Mouse (Mus musculus) lung, postnatal 25 days (tissue): ENCODE results near the gene Sfn.

ENCODE experiments used
- DNase-seq: peaks from one replicate; pipeline ENCODE4 v3.0.0; 2022; ENCODE audit warnings: low spot score

Gene Sfn

DNA sequence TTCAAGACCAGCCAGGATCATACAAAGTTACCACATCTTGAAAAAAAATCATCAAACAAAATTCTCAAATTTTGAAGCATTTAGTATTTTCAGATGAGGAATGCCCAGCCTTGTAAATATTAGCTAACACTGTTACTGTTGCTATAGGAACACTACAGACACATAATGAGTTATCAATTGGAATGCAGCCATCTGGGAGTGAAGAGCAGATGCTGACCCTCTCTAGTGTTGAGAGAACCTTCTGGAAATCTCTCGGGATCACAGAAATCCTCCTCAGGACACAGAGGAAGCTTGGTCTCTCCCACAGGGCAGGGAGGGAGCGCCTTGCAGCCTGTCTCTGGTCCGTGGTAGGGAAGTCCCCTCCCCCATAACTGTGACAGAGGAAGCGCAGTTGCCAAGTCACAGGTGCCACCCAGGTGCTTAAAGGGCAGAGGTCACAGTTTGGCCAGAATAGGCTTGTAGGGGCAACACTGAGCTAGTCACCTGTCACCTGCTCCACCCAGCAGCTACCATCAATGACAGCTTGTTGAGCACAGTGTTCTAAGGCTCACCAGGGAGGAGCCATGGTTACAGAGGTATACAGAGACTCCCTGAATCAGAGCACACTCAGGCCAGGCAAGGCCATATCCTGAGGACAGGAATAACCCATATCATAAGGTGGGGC is 17.6 kb upstream of the Sfn start:
- DNase-seq: no peak

DNA sequence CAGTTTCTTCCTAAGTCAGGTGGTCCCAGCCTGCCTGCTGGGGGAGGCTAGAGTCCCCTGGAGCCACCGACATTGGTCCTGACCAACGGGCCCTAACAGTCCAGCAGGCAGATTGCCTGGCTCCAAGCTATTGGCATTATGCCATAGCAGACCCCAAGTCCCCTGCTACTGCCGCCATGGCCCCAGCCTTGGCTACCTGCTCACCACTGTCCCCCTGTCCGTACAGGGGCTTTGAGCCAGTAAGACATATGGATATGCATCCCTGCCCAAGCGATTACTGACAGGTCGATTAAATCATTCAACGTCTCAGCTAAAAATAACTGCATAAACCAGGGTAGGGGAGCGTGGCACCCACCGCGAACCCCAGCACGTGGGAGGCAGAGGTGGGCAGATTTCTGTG is 16.0 kb upstream of the Sfn start:
- DNase-seq: no peak

DNA sequence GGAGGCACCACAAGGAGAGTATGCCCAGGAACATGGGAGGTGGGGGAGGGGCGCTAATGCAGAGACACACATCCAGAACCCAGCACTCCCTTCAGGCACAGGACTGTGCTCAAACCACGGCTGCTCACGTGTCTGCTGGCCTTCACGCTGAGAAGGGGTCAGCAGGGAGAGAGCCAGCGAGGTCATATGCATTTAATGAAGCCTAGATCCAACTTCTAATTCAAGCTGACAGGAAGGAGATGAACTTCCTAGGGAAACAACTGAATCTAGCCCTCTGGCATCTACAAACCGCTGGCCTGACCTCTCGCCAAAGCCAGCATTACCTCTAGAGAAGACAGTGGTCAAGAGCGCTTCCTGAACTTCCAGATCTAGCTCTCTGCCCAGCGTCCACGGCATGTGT is 13.4 kb upstream of the Sfn start:
- no peak for DNase-seq

DNA sequence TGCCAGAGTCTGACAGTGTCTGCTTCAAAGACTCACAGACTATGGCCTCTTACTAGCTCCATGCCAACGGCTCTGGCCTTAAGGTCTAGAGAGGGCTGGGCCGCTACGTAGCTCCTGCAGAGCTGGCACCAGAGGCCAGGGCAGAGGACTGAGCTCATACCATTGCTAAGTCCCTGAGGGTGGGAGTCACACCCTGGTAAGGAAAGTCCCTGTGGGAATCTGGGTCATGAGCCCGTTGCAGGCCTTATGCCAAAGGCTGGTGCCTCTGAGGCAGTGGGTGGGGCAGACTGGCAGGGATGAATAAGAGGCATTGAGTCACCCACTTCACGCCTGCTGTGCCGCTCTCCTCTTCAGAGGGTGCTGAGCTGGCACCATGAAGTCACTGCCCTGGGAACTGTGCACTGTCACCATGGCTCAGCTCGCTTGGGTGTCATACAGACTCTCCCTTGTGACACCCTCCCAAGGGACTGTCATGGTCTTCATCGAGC is 12.3 kb upstream of the Sfn start:
- peak; percentile 89 for DNase-seq

DNA sequence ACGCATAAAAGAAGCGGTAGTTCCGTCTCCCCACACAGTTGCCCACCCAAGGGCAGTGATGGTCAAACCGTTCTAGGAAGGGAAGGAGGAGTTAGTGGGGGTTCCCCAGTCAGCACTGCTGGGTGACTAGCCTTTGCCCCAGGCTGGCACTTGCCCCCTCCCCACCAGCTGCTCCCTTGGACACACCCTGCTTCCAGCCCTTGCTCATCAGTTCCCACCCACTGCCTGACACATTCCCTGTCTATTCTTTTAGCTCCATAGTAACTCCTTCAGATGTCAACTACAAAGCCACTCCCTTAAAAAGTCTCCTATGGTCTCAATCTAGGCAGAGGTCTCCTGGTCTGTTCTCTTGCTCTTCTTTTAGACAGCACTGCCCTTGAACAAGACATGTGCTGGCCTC is 11.9 kb upstream of the Sfn start:
- no peak for DNase-seq

DNA sequence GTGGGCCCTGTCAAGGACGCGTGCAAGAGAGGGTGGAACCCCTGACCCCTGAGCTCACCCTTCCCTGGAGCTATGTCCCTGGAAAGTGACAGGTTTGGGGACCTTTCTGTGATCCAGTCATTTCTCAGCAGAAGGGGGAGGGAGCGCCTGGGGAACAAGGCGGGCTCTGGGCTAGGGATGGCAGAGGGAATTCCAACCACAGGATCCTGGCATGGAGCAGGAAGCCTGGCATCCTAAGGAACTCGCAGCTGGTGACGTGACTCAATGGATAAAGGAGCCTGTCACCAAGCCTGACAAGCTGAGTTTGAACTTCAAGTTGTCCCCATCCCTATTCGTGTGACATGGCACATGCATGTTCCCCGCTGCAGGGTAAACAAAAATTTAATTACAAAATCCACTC is 11.1 kb upstream of the Sfn start:
- no peak for DNase-seq

DNA sequence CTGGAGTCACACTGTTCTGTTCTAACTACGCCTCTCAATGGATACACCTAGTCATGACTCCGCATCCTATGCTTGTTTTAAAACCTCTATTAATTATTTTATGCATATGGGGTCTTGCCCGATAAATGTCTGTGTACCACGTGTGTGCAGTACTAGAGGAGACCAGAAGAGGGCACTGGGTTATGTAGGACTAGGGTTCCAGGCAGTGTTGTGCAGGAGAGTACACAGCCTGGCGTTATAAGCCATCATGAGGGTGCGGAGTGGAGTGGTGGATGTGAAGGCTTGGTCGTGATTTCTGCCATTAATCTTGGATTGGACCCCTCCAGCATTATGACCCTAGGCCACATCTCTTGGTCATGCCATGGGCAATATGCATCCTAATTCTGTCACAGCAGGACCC is 10.4 kb upstream of the Sfn start:
- no peak for DNase-seq

DNA sequence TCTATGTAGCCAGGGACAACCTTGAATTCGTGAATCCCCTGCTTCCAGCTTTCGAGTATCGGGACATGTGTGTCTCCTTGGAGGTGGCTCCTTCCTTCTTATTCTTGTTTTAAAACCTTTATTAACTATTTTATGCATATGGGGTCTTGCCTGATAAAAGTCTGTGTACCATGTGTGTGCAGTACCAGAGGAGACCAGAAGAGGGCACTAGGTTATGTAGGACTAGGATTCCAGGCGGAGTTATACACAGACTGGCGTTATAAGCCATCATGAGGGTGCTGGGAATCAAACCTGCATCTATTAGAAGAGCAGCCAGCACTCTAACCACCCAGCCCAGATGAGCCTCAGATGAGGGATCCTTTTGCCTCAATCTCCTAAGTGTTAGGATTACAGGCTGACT is 9.8 kb upstream of the Sfn start:
- DNase-seq: no peak

DNA sequence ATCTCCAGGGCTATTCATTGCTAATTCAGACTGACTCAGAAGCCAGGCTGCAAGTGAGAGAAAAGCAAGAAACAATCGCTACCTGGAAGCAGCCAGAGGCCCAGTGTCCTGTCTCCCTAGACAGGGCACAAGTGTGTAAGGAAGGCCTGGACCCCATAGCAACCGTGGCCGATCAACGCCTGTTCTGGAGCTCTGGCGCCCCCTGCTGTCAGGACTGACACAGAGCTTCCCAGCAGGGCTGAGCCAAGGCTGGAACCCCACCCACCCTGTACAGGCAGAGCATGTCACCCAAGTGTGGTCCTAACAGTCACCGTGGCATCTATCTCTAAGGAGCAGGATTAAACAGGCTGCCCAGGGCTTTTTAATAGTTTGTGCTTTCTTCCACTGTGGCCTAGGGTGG is 7.8 kb upstream of the Sfn start:
- DNase-seq: peak; percentile 90

DNA sequence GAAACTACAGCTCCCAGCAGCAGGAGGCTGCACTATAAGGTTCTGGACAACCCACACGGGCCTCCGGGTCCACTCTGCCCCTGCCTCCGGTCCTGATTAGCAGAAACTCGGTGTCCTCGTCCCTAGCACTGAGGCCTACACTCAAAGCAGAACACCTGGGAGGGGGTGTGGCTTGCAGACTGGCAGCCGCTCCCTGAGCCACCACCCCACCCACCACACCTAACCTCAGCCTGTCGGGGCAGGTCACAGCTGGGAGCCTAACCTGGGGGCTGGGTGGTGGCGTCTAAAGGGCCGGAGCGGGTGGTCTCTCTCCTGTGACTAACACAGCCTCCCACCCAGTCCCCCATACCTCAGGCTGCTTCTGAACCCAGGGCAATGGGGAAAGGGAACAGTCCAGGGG is 5.3 kb upstream of the Sfn start:
- DNase-seq: no peak

DNA sequence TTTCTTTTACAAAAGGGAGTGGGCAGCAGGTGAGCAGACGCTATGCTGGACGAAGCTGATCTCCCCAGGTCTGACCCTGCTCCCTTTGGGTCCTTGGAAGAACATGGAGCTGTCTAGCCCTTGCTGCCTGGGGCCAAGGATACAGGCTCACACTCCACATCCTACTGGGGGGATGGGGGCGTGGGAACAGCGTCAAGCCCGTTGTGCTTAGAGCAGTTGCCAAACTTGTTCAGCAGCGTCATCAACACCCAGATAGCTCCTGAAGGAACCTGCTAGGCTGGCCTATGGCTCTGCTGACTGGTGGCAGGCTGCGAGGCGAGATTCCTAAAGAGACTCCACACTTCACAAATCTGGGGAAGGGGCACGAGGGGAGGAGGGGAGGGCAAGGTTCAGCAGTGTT is 3.4 kb upstream of the Sfn start:
- no peak for DNase-seq

DNA sequence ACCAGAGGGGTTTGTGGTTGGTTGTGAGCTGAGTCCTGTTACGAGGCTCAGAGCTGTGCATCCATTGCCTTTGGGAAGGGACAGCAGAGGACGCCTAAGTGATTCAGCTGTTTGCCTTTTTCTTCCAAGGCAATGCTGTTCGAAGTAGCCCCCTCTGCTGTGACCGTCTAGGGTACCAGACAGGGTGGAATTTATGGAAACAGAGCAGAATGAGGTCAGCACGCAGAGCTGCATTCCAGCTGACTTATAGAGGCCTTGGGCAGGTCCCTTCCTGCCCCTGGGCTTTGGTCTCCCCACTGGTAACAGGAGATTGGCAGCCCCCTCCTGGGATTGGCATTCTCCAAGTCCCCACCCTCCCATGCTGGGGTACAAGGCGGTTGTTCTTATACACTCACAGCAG is 2.9 kb upstream of the Sfn start:
- DNase-seq: no peak

DNA sequence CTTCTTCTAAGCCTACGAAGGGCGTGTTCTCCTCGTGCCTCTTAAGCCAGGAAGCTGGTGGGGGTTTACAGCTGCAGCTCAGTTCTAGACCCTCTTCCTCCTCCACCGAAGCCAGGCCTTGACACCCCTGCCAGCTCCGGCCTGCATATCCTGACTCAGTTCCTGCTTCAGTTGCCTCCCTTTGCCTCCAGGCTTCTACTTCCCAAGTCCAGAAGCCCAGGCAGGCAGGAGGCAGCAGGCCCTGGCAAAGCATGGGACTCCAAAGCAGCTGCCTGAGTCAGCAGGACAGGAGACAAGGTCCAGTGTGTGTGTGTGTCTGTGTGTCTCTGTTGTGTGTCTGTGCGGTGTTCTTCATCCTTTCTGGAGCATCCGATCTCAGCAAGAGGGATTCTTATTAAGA is 2.2 kb upstream of the Sfn start:
- DNase-seq: no peak

DNA sequence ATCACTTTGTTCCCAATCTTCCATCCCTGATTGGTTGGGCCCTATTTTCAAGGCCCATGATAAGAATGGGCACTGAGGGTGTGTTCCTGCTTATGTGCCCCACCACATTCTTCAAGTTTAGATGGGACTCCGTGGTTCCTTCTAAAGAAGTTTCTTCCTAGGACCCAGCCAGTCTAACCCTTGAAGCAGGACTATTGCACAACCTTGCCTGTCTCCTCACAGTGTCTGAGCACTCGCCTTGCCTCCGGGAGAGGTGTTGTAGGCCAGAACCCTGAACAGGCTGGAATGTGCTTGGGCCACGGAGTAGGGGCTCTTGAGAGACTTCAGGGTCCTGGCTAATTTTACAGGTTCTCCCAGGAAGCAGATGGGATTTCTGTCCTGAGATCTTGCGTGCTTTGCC is 1.1 kb upstream of the Sfn start:
- DNase-seq: no peak

DNA sequence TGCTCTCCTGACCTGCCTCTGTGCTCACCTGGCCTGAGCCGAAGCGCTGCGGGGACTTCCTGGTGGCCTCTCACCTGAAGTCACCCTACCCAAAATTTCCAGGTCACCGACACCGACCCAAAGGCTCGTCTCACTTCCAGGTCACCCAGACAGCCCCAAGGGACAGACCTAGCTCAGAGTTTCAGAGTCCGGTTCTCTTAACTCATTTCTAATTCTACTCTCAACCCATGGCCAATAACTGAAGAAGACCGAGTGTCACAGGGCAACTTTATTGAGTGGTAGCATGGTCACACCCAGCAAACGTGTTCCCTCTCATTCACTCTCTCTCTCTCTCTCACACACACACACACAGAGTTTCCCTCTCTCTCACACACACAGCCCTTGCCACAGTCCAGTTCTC is 1.7 kb downstream of the Sfn start:
- DNase-seq: no peak

DNA sequence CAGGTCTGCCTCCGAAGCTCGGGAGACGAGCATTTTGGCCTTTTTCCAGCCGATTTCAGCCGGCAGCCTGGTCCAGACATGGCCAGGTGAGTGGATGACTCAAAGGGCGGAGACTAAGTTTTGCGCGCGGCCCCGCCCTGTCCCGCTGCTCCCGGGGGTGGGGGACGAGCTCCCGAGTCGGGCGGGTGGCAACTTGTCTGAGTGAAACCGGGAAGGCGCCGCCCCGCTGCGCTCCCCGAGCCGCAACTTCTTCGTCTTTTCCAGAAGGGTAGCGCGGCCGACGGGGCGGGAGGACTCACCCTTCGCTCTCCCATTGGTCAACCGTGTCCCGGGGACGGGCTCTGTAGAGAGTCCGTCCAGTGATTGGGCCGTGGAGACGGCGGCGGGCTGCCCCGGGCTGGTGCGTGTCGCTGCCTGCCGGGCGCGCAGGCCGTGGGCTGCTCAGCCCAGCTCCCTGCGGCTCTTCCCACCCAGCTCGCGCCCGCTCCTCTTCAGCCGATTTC is 2.3 kb downstream of the Sfn start:
- DNase-seq: peak; percentile 96

DNA sequence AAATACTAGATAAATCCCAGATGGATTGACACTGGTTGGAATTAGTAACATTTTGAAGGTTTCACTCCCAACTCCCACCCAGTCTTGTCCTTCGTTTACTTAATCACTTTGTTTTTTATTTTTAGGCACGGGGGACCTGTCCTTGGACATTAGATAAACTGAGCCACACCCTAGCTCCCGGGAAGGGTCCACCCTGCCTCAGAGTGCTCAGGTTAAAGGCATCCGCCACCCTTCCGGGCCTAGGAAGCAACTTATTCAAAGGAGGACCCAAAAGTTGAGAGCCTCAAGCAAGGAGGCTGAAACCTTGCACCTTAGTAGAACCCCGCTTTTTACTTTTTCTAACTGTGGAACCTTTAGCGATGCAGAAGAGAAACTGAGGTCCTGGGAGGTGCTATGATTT is 2.9 kb downstream of the Sfn start:
- no peak for DNase-seq

DNA sequence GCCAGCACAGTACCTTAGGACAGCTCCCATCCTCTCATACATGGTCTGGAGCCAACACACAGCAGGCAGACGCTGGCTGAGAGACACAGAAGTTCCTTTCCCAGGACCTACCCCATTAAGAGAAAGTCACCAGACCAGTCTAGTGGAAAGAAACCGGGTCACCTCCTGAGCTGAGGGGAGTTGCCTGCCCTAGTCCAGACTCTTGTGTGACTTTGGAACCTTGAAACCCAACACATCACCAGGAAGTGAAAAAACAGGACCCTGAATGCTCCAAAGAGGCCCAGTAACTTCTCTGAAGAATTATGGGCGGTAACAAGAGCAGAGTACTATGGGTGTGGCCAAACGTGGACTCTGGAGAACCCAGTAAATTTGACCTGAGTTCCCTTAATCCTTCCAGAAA is 3.4 kb downstream of the Sfn start:
- no peak for DNase-seq

DNA sequence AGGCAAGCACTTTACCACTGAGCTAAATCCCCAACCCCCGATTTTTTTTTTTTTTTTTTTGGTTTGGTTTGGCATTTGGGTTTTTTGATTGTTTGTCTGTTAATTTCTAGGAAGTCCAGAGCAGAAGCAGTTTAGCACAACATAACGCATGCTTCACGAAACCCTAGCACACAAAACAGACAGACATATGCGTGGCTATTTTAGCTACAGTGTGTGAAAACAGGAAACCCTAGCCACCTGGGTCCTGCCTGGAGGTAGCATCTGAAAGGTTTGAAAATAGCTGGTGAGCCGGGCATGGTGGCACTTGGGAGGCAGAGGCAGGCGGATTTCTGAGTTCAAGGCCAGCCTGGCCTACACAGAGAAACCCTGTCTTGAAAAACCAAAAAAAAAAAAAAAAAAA is 5.9 kb downstream of the Sfn start:
- DNase-seq: no peak

DNA sequence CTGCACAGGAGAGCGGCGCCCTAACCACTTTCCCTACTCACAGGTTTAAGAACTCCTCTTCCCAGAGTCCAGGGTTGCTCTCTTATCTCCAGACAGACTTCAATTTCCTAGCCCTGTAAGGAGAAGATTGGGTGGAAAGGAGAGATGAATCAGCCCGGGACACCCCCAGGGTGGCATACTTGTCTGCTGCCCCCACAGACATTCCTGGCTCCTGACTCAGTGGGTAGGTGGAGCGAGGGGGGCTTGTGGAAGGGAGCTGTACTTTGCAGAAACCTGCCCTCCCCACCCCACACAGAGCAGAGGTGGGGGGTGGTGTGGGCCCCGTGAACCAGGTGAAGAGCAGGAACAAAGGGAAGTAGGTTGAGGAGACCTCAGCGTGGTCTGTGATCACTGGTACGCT is 6.4 kb downstream of the Sfn start:
- no peak for DNase-seq

DNA sequence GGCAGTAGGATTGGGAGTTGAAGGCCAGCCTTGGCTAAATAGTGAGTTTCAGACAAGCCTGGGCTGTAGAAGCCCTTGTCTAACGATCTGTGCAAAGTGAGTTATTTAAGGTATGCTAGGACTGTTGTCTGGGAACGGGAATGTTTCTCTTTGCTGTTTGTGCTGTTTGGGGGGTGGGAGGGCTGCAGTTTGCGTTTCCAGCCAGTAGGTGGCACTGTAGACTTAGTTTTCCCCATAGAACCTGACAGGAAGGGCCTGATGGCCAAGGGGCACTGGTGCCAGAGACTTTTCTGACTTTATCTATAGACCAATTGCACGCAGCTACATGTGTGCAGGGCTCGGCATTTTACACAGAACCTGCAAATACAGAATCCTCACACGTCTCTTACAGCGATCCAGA is 9.4 kb downstream of the Sfn start:
- DNase-seq: peak; percentile 70

DNA sequence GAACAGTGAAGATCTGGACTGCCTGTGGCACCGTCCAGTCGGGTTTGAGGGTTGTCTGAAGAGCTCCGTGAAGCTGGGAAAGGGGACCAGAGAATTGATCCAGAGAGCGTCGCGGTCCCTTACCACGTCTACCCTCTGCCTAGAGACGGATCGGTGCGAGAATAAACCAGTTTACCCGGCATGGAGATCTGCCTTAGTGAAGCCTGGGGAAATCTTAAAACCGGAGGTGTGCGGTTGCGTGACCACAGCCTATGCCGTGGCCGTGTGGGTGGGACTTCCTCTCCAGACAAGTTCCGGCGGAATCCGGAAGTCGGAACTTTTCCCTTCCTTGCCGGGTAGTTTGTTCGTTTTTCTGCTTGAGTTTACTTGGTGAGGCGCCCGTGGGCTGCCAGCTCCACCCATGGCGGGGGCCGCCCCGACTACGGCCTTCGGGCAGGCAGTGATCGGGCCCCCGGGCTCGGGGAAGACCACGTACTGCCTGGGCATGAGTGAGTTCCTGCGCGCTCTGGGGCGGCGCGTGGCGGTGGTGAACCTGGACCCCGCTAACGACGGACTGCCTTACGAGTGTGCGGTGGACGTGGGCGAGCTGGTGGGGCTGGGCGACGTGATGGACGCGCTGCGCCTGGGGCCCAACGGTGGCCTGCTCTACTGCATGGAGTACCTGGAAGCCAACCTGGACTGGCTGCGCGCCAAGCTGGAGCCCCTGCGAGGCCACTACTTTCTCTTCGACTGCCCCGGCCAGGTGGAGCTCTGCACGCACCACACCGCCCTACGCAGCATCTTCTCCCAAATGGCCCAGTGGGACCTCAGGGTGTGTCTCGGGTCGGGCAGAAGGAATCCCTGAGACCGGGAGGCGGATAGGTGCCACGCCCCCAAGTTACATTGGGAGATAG is 17.7 kb downstream of the Sfn start, which contains the start of gene Gpn2:
Gene Gpn2 (plus strand): TSS at position 304 of the 893 bp plus-strand sequence.
- DNase-seq: peak; percentile 86

DNA sequence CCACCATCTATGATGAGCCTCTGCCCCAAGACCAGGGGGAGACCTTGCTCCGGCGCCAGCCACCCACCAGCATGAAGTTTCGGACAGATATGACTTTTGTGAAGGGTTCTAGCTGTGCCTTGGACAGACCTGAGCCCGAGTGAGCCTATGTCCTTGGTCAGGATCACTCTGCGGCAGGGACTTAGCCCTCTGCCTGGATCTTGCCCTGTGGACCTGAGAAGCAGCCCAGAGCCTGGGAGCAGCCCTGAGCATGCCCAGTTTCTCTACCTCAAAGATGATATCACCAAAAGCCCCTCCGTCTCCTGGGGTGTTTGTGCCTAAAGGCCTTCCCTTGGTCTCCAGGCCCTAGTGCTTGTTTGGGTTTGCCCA is 18.3 kb downstream of the Sfn start:
- DNase-seq: no peak

DNA sequence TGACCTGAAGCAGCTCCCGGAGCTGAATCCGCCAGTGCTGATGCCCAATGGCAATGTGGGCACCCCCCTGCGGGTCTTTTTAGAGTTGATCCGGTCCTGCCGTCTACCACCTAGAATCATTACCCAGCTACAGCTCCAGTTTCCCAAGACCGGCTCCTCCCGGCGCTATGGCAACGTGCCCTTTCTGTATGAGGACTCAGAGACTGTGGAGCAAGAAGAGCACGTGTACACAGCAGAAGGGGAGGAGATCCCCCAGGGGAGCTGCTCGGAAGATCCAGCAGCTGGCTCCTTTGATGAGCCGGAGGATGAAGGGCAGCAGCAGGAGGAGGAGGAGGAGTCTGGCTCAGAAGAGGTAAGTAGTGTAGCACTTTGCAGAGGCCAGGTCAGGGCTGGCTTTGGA is 24.0 kb downstream of the Sfn start:
- no peak for DNase-seq
